Mouse (Mus musculus): ENCODE measurements around the gene Ntn4. TPM values are rescaled to one million over a fixed set of nuclear protein-coding genes. Genes with fewer than 3 reads are reported as not detected.

Ntn4 gene
- polyA plus RNA-seq, 1 experiment: 14.6 TPM

- Histone ChIP-seq H3K27ac (ENCODE audit: insufficient read depth, low read length) (peak overlapping the region; percentile 99), H3K4me3 (replicated peaks; ENCODE audit: insufficient read depth, low read depth, low read length) (peak overlapping the region; percentile 59), H3K4me1 (ENCODE audit: control insufficient read depth, insufficient read depth, low read length) (peaks cover 13% of the 10 kb centered on the region), H3K27me3 (ENCODE audit: control insufficient read depth, insufficient read depth, low read length) (no peaks in the 10 kb centered on the region)
- peak; percentile 60 to 61 for DNase-seq
- TF ChIP-seq POLR2A (IDR thresholded peaks at IDR 0.05; ENCODE audit: borderline replicate concordance, insufficient read depth, low read length) (no peak), CTCF (IDR thresholded peaks at IDR 0.05; ENCODE audit: borderline replicate concordance, insufficient read depth, low read depth, low read length) (no peak)
- 10% methylated on average over 8 of the region's 8 CpGs for WGBS
Measured at GRCm38 (mm10) chr10:93642897-93643296, 2.4 kb downstream of the Ntn4 start.

- peak; percentile 70 for DNase-seq
- H3K27me3 ChIP-seq (ENCODE audit: control insufficient read depth, insufficient read depth, low read length): no peaks in the 10 kb centered on the region
- TF ChIP-seq CTCF (IDR thresholded peaks at IDR 0.05; ENCODE audit: borderline replicate concordance, insufficient read depth, low read depth, low read length): no peak
- TF ChIP-seq POLR2A (IDR thresholded peaks at IDR 0.05; ENCODE audit: borderline replicate concordance, insufficient read depth, low read length): no peak
- WGBS: 11% methylated on average over 12 of the region's 12 CpGs
- H3K4me3 ChIP-seq (replicated peaks; ENCODE audit: insufficient read depth, low read depth, low read length): peak overlapping the region; percentile 32
- peaks cover 21% of the 10 kb centered on the region for H3K4me1 ChIP-seq (ENCODE audit: control insufficient read depth, insufficient read depth, low read length)
- H3K27ac ChIP-seq (ENCODE audit: insufficient read depth, low read length): no peak overlapping the region
Measured at GRCm38 (mm10) chr10:93644451-93644941, 4.0 kb downstream of the Ntn4 start.

DNA sequence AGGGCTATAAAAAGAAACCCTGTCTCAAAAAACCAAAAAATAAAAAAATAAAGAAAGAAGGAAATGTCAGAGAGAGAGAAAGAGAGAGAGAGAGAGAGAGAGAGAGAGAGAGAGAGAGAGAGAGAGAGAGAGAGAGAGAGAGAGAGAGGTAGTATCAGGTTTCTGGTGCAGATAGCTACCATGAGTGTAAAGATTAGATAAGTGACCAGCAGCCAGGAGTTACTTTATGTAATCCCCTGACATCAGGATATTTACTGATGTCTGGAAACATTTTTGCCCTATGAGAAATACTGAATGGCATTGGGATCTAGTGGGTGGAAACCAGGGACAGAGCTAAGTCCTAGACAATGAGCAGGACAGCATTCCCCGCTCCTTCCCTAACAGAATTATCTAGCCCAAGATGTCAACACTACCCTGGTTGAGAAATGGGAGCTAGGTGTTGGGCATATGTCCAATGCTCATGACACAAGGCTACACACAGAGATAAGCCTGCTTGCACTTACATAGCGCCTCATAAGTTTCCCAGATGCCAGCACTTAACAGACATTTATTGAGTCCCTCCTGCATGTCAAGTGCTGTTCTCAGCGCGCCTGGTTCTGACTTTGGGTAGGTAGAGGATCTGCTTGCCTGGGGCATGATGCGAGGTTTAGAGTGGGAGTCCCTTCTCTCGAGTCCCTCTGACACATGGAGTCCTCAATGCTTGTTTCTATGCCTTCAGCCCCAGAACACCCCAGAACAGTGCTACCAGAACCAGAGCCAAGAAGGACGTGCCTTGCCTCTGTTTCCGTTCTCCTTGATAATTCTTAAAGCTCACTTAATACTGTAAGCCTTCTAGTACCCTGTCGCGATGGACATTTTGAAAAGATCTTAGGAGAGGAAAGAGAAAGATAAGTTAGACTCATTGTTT is 7.4 kb downstream of the Ntn4 start:
- no peak overlapping the region for H3K27ac ChIP-seq (ENCODE audit: insufficient read depth, low read length)
- H3K27me3 ChIP-seq (ENCODE audit: control insufficient read depth, insufficient read depth, low read length): no peaks in the 10 kb centered on the region
- TF ChIP-seq CTCF (IDR thresholded peaks at IDR 0.05; ENCODE audit: borderline replicate concordance, insufficient read depth, low read depth, low read length) (no peak), POLR2A (IDR thresholded peaks at IDR 0.05; ENCODE audit: borderline replicate concordance, insufficient read depth, low read length) (no peak)
- peak overlapping the region; percentile 16 for H3K4me3 ChIP-seq (replicated peaks; ENCODE audit: insufficient read depth, low read depth, low read length)
- H3K4me1 ChIP-seq (ENCODE audit: control insufficient read depth, insufficient read depth, low read length): peaks cover 27% of the 10 kb centered on the region
- 75% methylated on average over 10 of the region's 10 CpGs for WGBS
- peak in 1 of 2 experiments; percentile 31 for DNase-seq

GRCm38 (mm10) chr10:93648598-93649102 is 8.2 kb downstream of the Ntn4 start:
- H3K27me3 ChIP-seq (ENCODE audit: control insufficient read depth, insufficient read depth, low read length): no peaks in the 10 kb centered on the region
- WGBS: 86% methylated on average over 8 of the region's 8 CpGs
- H3K4me3 ChIP-seq (replicated peaks; ENCODE audit: insufficient read depth, low read depth, low read length): no peak overlapping the region
- peaks cover 28% of the 10 kb centered on the region for H3K4me1 ChIP-seq (ENCODE audit: control insufficient read depth, insufficient read depth, low read length)
- no peak overlapping the region for H3K27ac ChIP-seq (ENCODE audit: insufficient read depth, low read length)
- DNase-seq: peak in 1 of 2 experiments; percentile 7
- TF ChIP-seq POLR2A (IDR thresholded peaks at IDR 0.05; ENCODE audit: borderline replicate concordance, insufficient read depth, low read length) (no peak), CTCF (IDR thresholded peaks at IDR 0.05; ENCODE audit: borderline replicate concordance, insufficient read depth, low read depth, low read length) (no peak)

DNA sequence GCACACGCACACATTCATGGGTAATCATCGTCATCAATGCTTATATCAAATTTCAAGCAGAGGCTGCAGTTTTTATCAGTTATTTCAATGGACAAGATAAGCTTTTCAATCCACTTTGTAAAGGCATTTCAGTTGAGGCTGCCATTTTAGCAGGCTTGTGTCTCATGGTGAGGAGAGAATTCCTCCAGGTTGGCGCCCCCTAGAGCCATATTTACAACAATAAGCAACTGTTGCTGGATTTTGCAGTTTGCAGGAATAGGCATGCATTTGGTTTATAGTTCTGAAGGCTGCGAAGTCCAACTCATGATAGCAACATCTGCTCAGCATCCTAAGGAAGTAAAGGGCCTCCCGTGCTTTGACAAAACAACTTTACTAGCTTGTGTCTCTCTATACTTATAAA is 8.6 kb downstream of the Ntn4 start:
- TF ChIP-seq CTCF (IDR thresholded peaks at IDR 0.05; ENCODE audit: borderline replicate concordance, insufficient read depth, low read depth, low read length): no peak
- no peak for TF ChIP-seq POLR2A (IDR thresholded peaks at IDR 0.05; ENCODE audit: borderline replicate concordance, insufficient read depth, low read length)
- no peaks in the 10 kb centered on the region for H3K27me3 ChIP-seq (ENCODE audit: control insufficient read depth, insufficient read depth, low read length)
- WGBS: 81% methylated on average over 5 of the region's 5 CpGs

GRCm38 (mm10) chr10:93649600-93649999 is 9.1 kb downstream of the Ntn4 start:
- TF ChIP-seq CTCF (IDR thresholded peaks at IDR 0.05; ENCODE audit: borderline replicate concordance, insufficient read depth, low read depth, low read length) (no peak), POLR2A (IDR thresholded peaks at IDR 0.05; ENCODE audit: borderline replicate concordance, insufficient read depth, low read length) (no peak)
- 26% methylated on average over 5 of the region's 5 CpGs for WGBS
- H3K4me3 ChIP-seq (replicated peaks; ENCODE audit: insufficient read depth, low read depth, low read length): no peak overlapping the region
- no peak overlapping the region for H3K27ac ChIP-seq (ENCODE audit: insufficient read depth, low read length)
- peak in 1 of 2 experiments; percentile 61 for DNase-seq
- peaks cover 23% of the 10 kb centered on the region for H3K4me1 ChIP-seq (ENCODE audit: control insufficient read depth, insufficient read depth, low read length)
- no peaks in the 10 kb centered on the region for H3K27me3 ChIP-seq (ENCODE audit: control insufficient read depth, insufficient read depth, low read length)

More for the DNA sequence above, 8.6 kb downstream of the Ntn4 start:
- H3K4me3 ChIP-seq (replicated peaks; ENCODE audit: insufficient read depth, low read depth, low read length): no peak overlapping the region
- H3K4me1 ChIP-seq (ENCODE audit: control insufficient read depth, insufficient read depth, low read length): peaks cover 28% of the 10 kb centered on the region
- H3K27ac ChIP-seq (ENCODE audit: insufficient read depth, low read length): no peak overlapping the region
- peak in 1 of 2 experiments; percentile 2 for DNase-seq

GRCm38 (mm10) chr10:93653322-93653721 is 12.8 kb downstream of the Ntn4 start:
- WGBS: 37% methylated on average over 2 of the region's 2 CpGs
- Histone ChIP-seq H3K4me3 (replicated peaks; ENCODE audit: insufficient read depth, low read depth, low read length) (no peak overlapping the region), H3K27ac (ENCODE audit: insufficient read depth, low read length) (0 out of 2 replicates have a peak overlapping the region, but pooled peaks have one; percentile 22), H3K4me1 (ENCODE audit: control insufficient read depth, insufficient read depth, low read length) (peaks cover 23% of the 10 kb centered on the region), H3K27me3 (ENCODE audit: control insufficient read depth, insufficient read depth, low read length) (no peaks in the 10 kb centered on the region)
- peak in 1 of 2 experiments; percentile 3 for DNase-seq
- TF ChIP-seq CTCF (IDR thresholded peaks at IDR 0.05; ENCODE audit: borderline replicate concordance, insufficient read depth, low read depth, low read length) (no peak), POLR2A (IDR thresholded peaks at IDR 0.05; ENCODE audit: borderline replicate concordance, insufficient read depth, low read length) (no peak)

Measured in cerebellum, adult 2 months (tissue).